Mouse (Mus musculus) midbrain, embryonic 12.5 days (tissue): Measurements from ENCODE around the gene Akr7a5. TPM values are rescaled to one million over a fixed set of nuclear protein-coding genes. Genes with fewer than 3 reads are reported as not detected.
A peak's percentile ranks its signal among the peaks of the same experiment; 100 is the strongest.

Experiments used
- ATAC-seq: fragments of 200-750 bp; cut with Nextera tagmentation; 2 replicates; pipeline ENCODE4 v1.8.0; 2017; ENCODE audit warnings: low read depth, moderate TSS enrichment, moderate library complexity; ENCODE audit not compliant: low FRiP score
- H3K27ac ChIP-seq: fragments of 300-500 bp; sonication (generic); replicated peaks from 2 replicates; pipeline ENCODE4 v1.5.1; 2016; ENCODE audit warnings: mild to moderate bottlenecking
- H3K27me3 ChIP-seq: fragments of 300-500 bp; sonication (generic); 2 replicates; pipeline ENCODE4 v1.6.1; 2016; ENCODE audit warnings: mild to moderate bottlenecking
- H3K36me3 ChIP-seq: fragments of 300-500 bp; sonication (generic); 2 replicates; pipeline ENCODE4 v1.6.1; 2016
- H3K4me1 ChIP-seq: fragments of 300-500 bp; sonication (generic); 2 replicates; pipeline ENCODE4 v1.6.1; 2016
- H3K4me2 ChIP-seq: fragments of 300-500 bp; sonication (generic); replicated peaks from 2 replicates; pipeline ENCODE4 v1.6.1; 2016; ENCODE audit warnings: mild to moderate bottlenecking, moderate library complexity
- H3K4me3 ChIP-seq: fragments of 300-500 bp; sonication (generic); 2 replicates; pipeline ENCODE4 v1.5.1; 2016; ENCODE audit warnings: mild to moderate bottlenecking
- H3K9ac ChIP-seq: fragments of 300-500 bp; sonication (generic); replicated peaks from 2 replicates; pipeline ENCODE4 v1.6.1; 2016; ENCODE audit warnings: mild to moderate bottlenecking, moderate library complexity
- H3K9me3 ChIP-seq: fragments of 300-500 bp; sonication (generic); 2 replicates; pipeline ENCODE4 v1.6.1; 2016; ENCODE audit warnings: mild to moderate bottlenecking
- WGBS: fragments of 180-500 bp; shearing (Covaris S2); methylation state at CpG from one replicate; pipeline ENCODE4 v1.1.7; 2016; 5-methylcytosine and 5-hydroxymethylcytosine counted together
- polyA plus RNA-seq: library from polyadenylated mRNA; unstranded; fragments of >200 nt; fragmentation: Nextera tagmentation; extraction: Ambion mirVana; gene quantifications from 2 replicates; pipeline ENCODE4 v1.2.1, GENCODE M21; 2016

Gene Akr7a5
- 74.4 and 81.2 TPM in 2 replicates for polyA plus RNA-seq

DNA sequence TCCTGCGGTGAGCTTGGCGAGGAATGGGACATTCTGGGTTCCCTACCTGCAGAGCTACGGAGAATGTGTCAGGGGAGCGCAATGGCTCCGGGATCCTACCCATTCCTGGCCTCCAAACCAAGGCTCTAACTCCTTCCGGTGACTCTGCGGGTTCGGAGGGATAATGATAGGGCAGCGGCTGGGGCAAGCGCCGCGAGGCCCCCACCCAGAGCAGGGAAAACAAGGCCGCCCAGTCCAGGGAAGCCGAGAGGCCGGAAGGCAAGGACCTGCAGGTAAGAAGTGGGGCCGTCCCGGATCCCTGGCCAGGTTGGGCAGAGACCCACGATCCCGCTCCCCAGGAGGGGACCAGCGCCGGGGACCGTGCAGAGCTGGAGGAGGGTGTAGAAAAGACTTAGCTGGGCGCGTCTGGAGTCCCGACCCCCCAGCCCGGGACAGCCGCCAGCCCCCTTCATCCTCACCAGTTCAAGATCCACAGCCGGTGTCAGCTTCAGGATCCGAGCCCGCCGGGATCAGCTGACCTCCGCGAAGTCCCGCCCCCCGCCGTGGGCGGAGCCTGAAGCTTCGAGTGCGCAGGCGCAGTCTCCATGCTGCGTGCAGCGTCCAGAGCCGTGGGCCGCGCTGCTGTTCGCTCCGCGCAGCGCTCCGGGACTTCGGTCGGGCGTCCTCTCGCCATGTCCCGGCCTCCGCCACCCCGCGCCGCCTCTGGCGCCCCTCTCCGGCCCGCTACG, at the start of gene Akr7a5, which contains the start of gene Pqlc2:
Gene Akr7a5 (plus strand): TSS at position 574 of the 728 bp plus-strand sequence.
Gene Pqlc2 (minus strand): TSS at position 538 of the 728 bp plus-strand sequence.
- WGBS = under 1% methylated on average over 47 of the region's 63 CpGs
- peak; percentile 91 for ATAC-seq
- peak within 1 kb of the TSS; percentile 88 for H3K4me3 ChIP-seq
- H3K4me2 ChIP-seq = peak within 1 kb of the TSS; percentile 92
- H3K27ac ChIP-seq = peak within 1 kb of the TSS; percentile 50; the same call in 1 of the 2 replicates
- H3K36me3 ChIP-seq = peaks cover 14% of the 10 kb centered on the region
- H3K4me1 ChIP-seq = peaks cover 18% of the 10 kb centered on the region
- H3K27me3 ChIP-seq = peaks cover 18% of the 10 kb centered on the region; the same call in 1 of the 2 replicates
- peak within 1 kb of the TSS; percentile 88 for H3K9ac ChIP-seq
- no peaks in the 10 kb centered on the region for H3K9me3 ChIP-seq

DNA sequence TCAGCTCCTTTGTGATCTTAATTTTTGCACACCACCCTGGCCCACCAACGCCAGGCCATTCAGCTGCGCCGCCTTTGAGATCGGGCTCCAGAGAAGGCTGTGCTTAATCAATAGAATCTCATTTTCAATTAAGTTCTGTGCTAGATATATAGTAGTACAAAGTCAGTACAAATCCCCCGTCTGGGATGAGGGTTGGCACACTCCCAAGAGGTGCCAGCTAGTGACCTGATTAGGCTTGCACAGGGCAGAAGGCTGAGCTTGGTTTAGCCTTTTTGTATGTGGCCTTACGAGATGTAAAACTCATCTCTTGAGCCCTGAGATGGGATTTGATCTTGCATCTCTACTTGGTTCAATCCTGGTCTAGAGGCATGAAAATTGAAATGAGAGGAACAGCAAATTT, 47.6 kb upstream of the Akr7a5 start:
- WGBS = 94% methylated on average over 6 of the region's 6 CpGs
- no peak for ATAC-seq
- Histone ChIP-seq H3K27ac (no peak overlapping the region), H3K4me3 (no peak overlapping the region), H3K4me1 (no peaks in the 10 kb centered on the region; the same call in 1 of the 2 replicates), H3K36me3 (peaks cover 71% of the 10 kb centered on the region), H3K4me2 (no peak overlapping the region), H3K27me3 (no peaks in the 10 kb centered on the region), H3K9ac (no peak overlapping the region), H3K9me3 (no peaks in the 10 kb centered on the region)

DNA sequence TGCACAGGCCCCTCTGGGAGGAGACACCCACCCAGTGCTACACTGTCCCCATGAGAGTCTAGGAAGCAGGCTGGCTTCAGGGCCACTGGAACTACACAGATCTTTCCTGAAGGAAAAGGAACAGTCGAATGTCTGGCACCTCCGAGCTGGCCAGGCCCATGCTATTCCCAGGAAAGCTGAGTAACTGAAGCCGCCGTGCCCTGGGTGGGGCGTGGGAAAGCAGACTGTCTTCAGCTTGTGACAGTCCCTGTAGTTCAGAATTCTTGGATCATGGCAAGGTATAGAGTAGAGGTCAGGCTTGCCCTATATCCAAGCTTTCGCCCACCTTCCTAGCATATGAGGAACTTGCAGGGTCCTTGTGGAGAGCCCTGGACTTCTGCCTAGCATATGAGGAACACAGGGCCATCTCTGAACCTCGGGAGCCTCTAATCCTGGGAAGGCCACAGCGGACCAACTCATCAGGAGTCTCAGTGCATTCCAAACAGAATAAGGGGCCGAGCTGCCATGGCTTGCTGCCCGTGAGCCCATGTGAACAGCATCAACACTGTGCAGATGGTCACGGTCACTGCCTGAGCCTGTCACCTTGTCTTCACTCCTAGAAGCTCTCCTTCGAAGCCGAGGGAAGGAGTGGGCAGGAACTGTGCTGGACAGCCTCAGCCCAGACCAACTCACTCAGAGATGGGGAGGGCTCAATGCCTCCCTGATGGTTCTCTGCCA, 44.6 kb upstream of the Akr7a5 start:
- ATAC-seq = no peak
- H3K36me3 ChIP-seq = peaks cover 56% of the 10 kb centered on the region

DNA sequence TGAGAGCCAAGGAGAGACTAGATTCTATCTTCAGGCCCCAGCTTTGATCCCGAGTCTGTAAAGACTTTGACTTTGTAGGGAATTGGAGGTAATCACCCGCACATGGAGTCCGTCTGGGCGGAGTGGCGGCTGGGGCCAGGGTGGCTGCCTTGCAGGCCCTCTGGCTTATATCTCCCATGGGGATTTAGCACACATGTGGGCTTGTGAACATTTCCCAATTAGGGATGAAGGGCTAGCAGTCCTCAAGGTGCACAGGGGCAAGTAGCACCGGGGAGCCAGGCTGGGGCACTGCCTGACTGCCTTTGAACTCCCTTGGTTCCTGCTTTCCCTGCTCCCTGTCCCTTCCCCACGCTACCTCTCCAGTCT, 44.1 kb upstream of the Akr7a5 start:
- Histone ChIP-seq H3K9me3 (no peaks in the 10 kb centered on the region), H3K4me1 (no peaks in the 10 kb centered on the region; the same call in 1 of the 2 replicates), H3K27ac (no peak overlapping the region), H3K36me3 (peaks cover 50% of the 10 kb centered on the region), H3K9ac (no peak overlapping the region), H3K27me3 (no peaks in the 10 kb centered on the region), H3K4me3 (no peak overlapping the region), H3K4me2 (no peak overlapping the region)
- WGBS = 81% methylated on average over 7 of the region's 7 CpGs
- ATAC-seq = no peak

More for the DNA sequence above, 44.6 kb upstream of the Akr7a5 start:
- Histone ChIP-seq H3K9me3 (no peaks in the 10 kb centered on the region), H3K27me3 (no peaks in the 10 kb centered on the region), H3K4me2 (no peak overlapping the region), H3K27ac (no peak overlapping the region), H3K4me1 (no peaks in the 10 kb centered on the region; the same call in 1 of the 2 replicates), H3K9ac (no peak overlapping the region), H3K4me3 (no peak overlapping the region)
- 86% methylated on average over 13 of the region's 13 CpGs for WGBS

DNA sequence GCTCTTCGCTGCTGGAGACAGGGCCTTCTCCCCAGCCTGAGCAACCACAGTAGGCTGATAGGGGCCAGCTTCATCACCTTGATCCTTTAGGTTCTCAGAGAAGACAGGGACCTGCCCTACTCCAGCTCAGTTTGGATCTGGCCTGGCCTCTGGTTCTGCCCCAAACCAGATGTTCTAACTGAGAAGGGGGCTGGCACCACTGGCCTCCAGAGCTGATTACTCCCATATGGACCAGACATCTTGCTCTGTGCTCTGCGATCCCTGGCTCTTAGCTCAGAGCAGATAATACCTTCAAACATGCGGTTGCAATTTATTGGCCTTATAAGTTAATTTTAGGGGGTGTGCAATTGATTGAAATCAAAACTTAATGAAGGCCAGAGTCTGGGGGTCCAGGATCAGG, 43.2 kb upstream of the Akr7a5 start:
- Histone ChIP-seq H3K27me3 (no peaks in the 10 kb centered on the region), H3K9ac (no peak overlapping the region), H3K9me3 (no peaks in the 10 kb centered on the region), H3K36me3 (peaks cover 42% of the 10 kb centered on the region), H3K27ac (no peak overlapping the region), H3K4me2 (no peak overlapping the region), H3K4me1 (no peaks in the 10 kb centered on the region; the same call in 1 of the 2 replicates), H3K4me3 (no peak overlapping the region)
- ATAC-seq = no peak
- 85% methylated on average over 3 of the region's 3 CpGs for WGBS

DNA sequence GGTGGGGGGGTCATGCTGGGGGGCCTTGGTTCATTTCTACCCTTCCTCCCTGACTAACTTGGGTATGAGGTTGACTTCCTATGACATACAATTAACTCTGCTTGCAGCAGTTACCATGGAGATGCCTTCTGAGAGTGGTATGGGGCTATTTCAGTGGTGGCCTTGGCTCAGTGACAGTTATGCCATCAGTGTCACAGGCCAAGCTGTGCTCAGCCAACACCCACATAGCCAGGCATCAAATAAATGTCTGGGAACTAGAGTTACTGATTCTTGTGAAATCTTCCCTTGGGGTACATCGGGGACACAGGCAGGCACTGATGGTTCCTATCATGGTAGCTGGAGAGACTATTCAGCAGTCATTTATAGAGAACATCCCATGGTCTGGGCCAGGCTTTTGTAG, 42.3 kb upstream of the Akr7a5 start:
- Histone ChIP-seq H3K4me1 (no peaks in the 10 kb centered on the region; the same call in 1 of the 2 replicates), H3K27me3 (no peaks in the 10 kb centered on the region), H3K36me3 (peaks cover 34% of the 10 kb centered on the region), H3K9ac (no peak overlapping the region), H3K9me3 (no peaks in the 10 kb centered on the region), H3K27ac (no peak overlapping the region), H3K4me3 (no peak overlapping the region), H3K4me2 (no peak overlapping the region)
- 94% methylated on average over 1 of the region's 1 CpGs for WGBS
- ATAC-seq = no peak

DNA sequence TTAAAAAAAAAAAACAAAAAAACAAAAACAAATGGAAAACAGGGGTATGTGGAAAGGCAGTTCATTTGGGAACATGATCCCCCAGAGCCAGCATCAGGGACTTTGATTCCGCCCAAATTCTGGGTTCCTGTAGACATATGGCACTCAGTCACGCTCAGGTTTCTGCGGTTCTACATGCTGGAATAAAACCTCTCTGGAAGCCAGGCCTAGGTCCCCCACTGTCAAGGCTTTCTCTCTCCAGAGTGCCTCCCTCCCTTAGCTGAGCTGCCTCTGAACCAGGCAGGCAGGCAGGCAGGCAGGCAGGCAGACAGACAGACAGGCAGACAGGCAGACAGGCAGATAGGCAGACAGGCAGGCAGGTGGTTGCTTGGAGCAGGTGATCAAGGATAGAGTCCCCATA, 40.4 kb upstream of the Akr7a5 start:
- ATAC-seq = no peak
- 90% methylated on average over 3 of the region's 3 CpGs for WGBS
- Histone ChIP-seq H3K9ac (no peak overlapping the region), H3K27ac (no peak overlapping the region), H3K4me1 (no peaks in the 10 kb centered on the region; the same call in 1 of the 2 replicates), H3K36me3 (peaks cover 21% of the 10 kb centered on the region), H3K9me3 (no peaks in the 10 kb centered on the region), H3K4me3 (no peak overlapping the region), H3K4me2 (no peak overlapping the region), H3K27me3 (no peaks in the 10 kb centered on the region)

DNA sequence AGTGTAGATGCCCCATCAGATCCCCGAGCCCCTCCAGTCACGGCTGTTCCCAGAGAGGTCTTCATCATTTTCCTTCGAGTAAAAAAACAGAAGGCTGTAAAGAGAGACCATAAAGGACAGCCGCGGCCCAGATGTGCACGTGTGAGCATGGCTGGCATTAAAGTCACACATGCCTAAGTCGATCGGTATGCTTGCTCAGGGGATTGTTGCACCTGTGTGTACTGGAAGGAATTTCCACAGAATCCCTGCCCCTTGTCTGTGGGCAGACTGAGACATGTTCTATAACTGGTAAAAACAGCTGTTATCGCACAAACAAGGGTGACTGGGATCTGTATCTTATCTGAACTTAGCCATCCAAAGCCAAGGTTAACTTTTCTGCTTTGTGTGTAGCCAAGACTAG, 39.0 kb upstream of the Akr7a5 start:
- ATAC-seq = no peak

DNA sequence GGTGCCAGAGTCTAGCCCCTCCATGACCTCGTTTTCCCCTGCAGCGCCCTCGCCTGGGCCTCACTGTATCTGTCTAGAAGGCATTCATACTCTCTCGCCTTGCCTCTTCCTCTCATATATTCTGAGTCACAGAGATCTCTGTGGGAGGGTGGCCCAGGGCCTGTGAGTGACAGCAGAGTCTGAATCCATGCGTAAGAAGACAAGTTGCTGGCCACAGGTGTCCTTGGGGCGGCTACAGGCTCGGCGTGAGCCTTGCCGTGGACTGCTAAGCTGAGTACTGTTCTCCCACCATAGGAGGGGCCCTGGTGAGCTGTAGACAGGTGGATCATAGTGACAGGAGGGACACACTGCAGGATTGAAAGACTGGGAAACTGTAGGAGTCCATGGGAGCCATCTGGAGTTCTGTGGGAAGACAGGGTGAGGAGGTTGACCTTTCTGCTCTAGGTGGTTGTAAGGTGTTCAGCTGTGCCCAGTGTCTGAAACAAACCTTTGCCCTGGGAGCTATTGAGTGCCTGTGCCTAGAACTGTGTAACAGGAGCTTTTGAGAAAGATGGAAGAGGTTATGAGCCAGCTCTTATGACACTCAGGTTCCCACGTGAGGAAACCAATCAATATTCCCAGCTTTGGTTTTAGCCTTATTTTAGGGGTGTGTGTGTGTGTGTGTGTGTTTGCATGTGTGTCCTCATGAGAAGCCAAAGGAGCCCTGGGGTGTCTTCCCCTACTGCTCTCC, 37.4 kb upstream of the Akr7a5 start:
- no peak overlapping the region for H3K4me2 ChIP-seq
- H3K4me1 ChIP-seq = no peaks in the 10 kb centered on the region
- peaks cover 15% of the 10 kb centered on the region for H3K36me3 ChIP-seq
- WGBS = 92% methylated on average over 10 of the region's 10 CpGs
- H3K27ac ChIP-seq = no peak overlapping the region
- ATAC-seq = no peak
- H3K9ac ChIP-seq = no peak overlapping the region
- H3K9me3 ChIP-seq = no peaks in the 10 kb centered on the region
- H3K4me3 ChIP-seq = no peak overlapping the region
- no peaks in the 10 kb centered on the region for H3K27me3 ChIP-seq

More for the DNA sequence above, 39.0 kb upstream of the Akr7a5 start:
- Histone ChIP-seq H3K4me1 (no peaks in the 10 kb centered on the region; the same call in 1 of the 2 replicates), H3K27me3 (no peaks in the 10 kb centered on the region), H3K36me3 (peaks cover 21% of the 10 kb centered on the region), H3K4me2 (no peak overlapping the region), H3K9me3 (no peaks in the 10 kb centered on the region), H3K4me3 (no peak overlapping the region), H3K27ac (no peak overlapping the region), H3K9ac (no peak overlapping the region)
- 88% methylated on average over 9 of the region's 9 CpGs for WGBS

DNA sequence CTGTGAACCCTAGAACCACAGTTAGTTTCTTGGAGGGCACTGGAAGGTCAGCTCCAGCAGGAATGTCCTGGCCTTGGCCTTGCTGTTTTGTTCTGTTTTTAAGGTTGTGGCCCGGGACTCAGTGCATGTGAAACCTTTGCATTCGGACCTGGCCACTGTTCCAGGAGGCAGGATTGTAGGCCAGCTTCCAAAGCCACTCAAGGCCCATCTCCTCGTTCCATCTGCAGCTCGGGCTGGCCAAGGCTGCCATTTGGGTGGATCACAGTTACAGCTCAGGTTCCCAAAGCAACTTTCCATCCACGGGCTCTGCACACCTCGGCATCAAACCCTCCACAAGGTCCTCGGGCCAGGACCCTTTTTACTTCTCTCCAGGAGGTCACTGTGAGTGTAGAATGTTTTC, 36.0 kb upstream of the Akr7a5 start:
- Histone ChIP-seq H3K4me1 (no peaks in the 10 kb centered on the region), H3K27ac (no peak overlapping the region), H3K4me2 (no peak overlapping the region), H3K4me3 (no peak overlapping the region), H3K9ac (no peak overlapping the region), H3K36me3 (peaks cover 8% of the 10 kb centered on the region; the same call in 1 of the 2 replicates), H3K9me3 (no peaks in the 10 kb centered on the region), H3K27me3 (no peaks in the 10 kb centered on the region)
- ATAC-seq = no peak
- 91% methylated on average over 7 of the region's 7 CpGs for WGBS

DNA sequence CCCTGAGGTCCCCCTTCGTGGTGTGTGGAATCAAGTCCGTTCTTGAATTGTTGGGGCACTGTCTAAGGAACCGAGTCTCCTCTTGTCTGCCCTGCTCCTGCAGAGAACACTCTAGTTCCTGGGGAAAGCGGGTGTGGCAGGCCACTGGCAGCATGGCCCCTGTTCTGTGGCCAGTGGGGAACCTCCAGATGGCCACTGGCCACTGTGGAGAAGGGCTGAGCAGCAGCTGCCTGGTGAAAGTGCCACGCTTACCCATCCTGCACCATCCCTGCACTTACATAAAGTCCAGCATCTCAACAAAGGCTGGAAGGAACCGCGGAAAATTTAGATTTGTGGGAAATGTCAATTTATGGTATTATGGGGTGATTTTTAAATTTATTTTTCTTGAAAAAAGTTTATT, 34.1 kb upstream of the Akr7a5 start:
- Histone ChIP-seq H3K9ac (no peak overlapping the region), H3K27me3 (no peaks in the 10 kb centered on the region), H3K9me3 (no peaks in the 10 kb centered on the region), H3K36me3 (peaks cover 26% of the 10 kb centered on the region), H3K4me2 (no peak overlapping the region), H3K4me1 (no peaks in the 10 kb centered on the region), H3K27ac (no peak overlapping the region), H3K4me3 (no peak overlapping the region)
- no peak for ATAC-seq
- 93% methylated on average over 7 of the region's 7 CpGs for WGBS

DNA sequence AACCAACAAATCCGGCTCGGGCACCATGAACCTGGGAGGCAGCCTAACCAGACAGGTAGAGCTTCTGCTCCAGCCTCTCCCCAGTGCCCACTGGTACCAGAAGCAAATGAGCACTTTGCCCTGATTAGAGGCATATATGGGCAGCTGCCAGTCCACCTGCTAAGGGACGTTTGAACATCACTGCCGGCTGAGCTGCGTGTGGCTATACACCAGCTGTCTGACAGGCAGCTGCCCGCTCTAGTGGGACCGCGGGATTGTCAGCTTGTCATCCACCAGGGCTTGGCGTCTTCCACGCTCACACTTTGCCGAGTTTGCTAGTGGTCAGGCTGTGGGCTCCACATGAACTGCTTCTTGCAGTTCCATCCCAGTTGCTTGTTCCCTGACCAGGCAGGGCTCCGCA, 30.0 kb upstream of the Akr7a5 start:
- Histone ChIP-seq H3K27me3 (no peaks in the 10 kb centered on the region), H3K9me3 (no peaks in the 10 kb centered on the region), H3K27ac (no peak overlapping the region), H3K36me3 (peaks cover 55% of the 10 kb centered on the region), H3K9ac (no peak overlapping the region), H3K4me1 (no peaks in the 10 kb centered on the region), H3K4me3 (no peak overlapping the region), H3K4me2 (no peak overlapping the region)
- ATAC-seq = no peak
- WGBS = 93% methylated on average over 12 of the region's 12 CpGs
